Mouse (Mus musculus) leukemia stem cell, adult 10-12 weeks (primary cell): ENCODE measurements around the gene Cyp20a1. TPM values are rescaled to one million over a fixed set of nuclear protein-coding genes. Genes with fewer than 3 reads are reported as not detected.

Source experiments
- polyA plus RNA-seq: library from polyadenylated mRNA; stranded (reverse); fragments of >175 nt; gene quantifications from 2 replicates; pipeline ENCODE4 v1.2.3, GENCODE M21; 2012; ENCODE audit warnings: low replicate concordance

Cyp20a1 gene
- polyA plus RNA-seq, result 8.4 and 10.8 TPM in 2 replicates

DNA sequence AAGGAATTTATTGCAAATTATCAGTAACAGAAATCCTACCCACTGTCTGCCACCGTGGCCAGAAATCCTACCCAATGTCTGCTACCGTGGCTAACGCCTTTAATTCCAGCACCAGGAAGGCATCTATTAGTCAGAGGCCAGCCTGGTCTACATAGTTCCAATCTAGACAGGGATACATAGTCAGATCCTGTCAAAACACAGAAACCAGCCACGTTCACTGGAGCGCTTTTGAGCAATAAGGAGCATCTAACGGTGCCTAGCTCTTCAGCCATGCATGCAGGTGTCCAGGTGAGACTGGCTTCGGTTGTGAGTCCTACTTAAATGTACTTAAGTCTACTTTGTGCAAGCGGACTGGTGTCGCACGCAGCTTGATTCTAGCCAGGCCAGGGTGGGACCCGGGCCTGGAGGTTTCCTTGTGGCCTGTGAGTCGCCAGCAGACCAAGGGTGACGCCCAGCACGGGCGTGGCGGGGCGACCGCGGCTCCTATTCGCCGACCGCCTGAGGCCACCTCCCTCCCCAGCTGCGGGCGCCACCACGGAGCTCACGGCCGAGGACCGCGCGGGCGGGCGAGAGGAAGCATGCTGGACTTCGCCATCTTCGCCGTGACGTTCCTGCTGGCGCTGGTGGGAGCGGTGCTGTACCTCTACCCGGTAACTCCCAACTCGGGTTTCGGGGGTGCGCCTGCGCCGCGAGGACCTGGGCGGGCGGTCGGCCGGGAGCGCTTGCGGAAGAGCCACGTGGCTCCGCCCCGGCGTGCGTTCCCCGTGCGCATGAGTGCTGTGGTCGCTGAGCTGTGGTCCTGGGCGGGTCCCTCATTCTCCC is at the start of gene Cyp20a1:
Gene Cyp20a1 (plus strand): TSS at position 516 of the 822 bp plus-strand sequence.

DNA sequence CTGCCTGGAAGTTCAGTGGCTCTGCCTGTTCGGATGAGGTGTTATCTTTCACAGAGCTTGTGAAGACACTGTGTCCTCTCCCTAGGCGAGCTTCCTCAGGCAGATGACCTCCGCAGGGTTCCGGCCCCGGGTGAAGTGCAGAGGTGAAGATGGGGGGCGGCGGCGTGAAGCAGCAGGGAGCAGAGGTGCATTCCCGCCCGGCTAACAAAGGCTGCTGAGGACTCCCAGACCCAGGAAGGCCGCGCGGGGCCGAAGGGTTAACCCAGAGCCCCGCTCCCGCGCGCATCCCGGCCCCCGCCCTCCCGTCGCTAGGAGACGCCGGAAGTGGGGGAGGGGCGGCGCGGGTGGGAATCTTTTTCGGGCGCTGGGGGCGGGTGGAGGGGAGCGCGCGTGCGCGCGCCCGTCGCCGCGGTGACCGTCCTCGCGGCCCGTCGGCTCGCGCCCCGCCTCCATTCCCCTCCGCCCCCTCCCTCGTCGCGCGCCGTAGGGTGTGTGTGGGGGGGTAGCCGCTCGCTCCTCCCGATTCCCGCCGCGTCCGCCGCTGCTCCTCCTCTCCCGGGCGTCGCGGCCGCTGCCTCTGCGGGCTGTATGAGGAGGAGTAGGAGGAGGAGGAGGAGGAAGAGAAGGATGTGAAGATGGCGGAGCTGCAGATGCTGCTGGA is 66.2 kb downstream of the Cyp20a1 start, which contains the start of gene Abi2:
Gene Abi2 (plus strand): TSS at position 452 of the 661 bp plus-strand sequence.

Other genes starting within 250 kb of the Cyp20a1 start
- gene Carf, start 245.1 kb upstream of the Cyp20a1 start, polyA plus RNA-seq, result 0.23 and 0.38 TPM in 2 replicates
- gene Wdr12, start 244.7 kb upstream of the Cyp20a1 start, polyA plus RNA-seq, result 0.87 and 2.1 TPM in 2 replicates
- gene Nbeal1, start 162.7 kb upstream of the Cyp20a1 start, polyA plus RNA-seq, result 0.14 and 0.18 TPM in 2 replicates
- gene Abi2, start 66.3 kb downstream of the Cyp20a1 start, polyA plus RNA-seq, result 7.1 and 7.5 TPM in 2 replicates
- 0.08 and 0.49 TPM in 2 replicates for gene Raph1, start 223.8 kb downstream of the Cyp20a1 start, polyA plus RNA-seq